In the genomic region with DNA sequence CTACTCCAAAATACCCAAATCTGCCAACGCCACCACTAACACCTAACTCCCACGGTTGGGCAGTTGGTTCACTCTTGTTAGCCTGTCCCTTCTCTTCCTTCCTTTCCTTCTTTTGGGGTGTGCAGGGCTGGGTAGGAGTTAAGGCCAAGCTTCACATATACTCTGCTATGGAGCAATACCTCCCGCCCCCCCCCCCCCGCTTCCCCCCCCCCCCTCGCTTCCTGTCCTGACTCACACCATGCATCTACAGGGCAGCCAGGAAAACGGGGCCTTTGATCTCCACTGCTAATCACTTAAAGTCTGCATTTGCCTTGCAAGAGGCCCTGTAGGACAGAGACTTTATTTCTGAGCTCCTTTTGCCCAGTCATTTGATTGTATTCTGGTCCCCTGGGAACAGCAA, we compare ENCODE assay signal across 30 mouse cellular contexts. TPM values are rescaled to one million over a fixed set of nuclear protein-coding genes. Genes with fewer than 3 reads are reported as not detected.
DNase-seq lines count a peak whose midpoint lies in the region; ATAC-seq and TF ChIP-seq lines count a peak whose summit lies in the region.
"Had no signal": no experiment of that assay in that cellular context is flagged by ENCODE, and none has a peak within 500 bp of the region (broad histone marks: within the 10 kb centered on the region; RNA-seq: fewer than 3 reads in every experiment).

No protein-coding gene starts in this region.

- intact Hi-C loops in left cerebral cortex, postnatal 14 days (cut with DNase I), result no loop called here

- H3K4me3 ChIP-seq in heart, embryonic 10.5 days, result no peak overlapping the region
- no peak overlapping the region for H3K4me3 ChIP-seq in liver, postnatal 0 days (ENCODE audit: low read depth, low read length)
- H3K4me3 ChIP-seq in CH12.LX (replicated peaks in 1 of 3; ENCODE audit: low read depth in 2 of 3, low read length in 2 of 3, poor library complexity in 1 of 3), result no peak overlapping the region
- H3K4me3 ChIP-seq: embryonic facial prominence, embryonic 15.5 days; forebrain, embryonic 10.5 days; hindbrain, embryonic 13.5 days; limb, embryonic 12.5 days; liver, embryonic 13.5 days; midbrain, embryonic 10.5 days had no signal

- in situ Hi-C loops in CH12.LX (cut with MboI; ENCODE audit: low pct_ligation_motif_present, low pct_unique_long_range_greater_than_20kb, low sequenced_read_pairs), result no loop called here

- no peak for TF ChIP-seq CTCF in liver, postnatal 0 days (IDR thresholded peaks at IDR 0.05; ENCODE audit: low read depth)
- TF ChIP-seq CTCF in CH12.LX (conservative IDR thresholded peaks at IDR 0.05 in 1 of 2, IDR thresholded peaks at IDR 0.05 in 1 of 2; ENCODE audit: low read depth in 2 of 2, low read length in 2 of 2), result no peak

- H3K36me3 ChIP-seq in heart, embryonic 10.5 days, result peaks cover 14% of the 10 kb centered on the region; the same call in 1 of the 2 replicates
- H3K36me3 ChIP-seq in liver, postnatal 0 days (replicated peaks; ENCODE audit: insufficient read depth, low read length), result peaks cover 17% of the 10 kb centered on the region
- H3K36me3 ChIP-seq in CH12.LX (replicated peaks in 1 of 2; ENCODE audit: control insufficient read depth in 1 of 2, insufficient read depth in 1 of 2, low read length in 1 of 2), result peaks cover 0 to 8% of the 10 kb centered on the region in 2 experiments
- H3K36me3 ChIP-seq: forebrain, embryonic 10.5 days had no signal

- no peak overlapping the region for H3K9ac ChIP-seq in liver, postnatal 0 days (replicated peaks)
- no peak overlapping the region for H3K9ac ChIP-seq in CH12.LX (ENCODE audit: insufficient read depth, low read depth)
- H3K9ac ChIP-seq: embryonic facial prominence, embryonic 15.5 days; forebrain, postnatal 0 days; hindbrain, embryonic 13.5 days; limb, embryonic 12.5 days; liver, embryonic 13.5 days had no signal

- DNase-seq in heart, embryonic 10.5 days (ENCODE audit: low spot score), result no peak
- no peak for DNase-seq in heart, adult 9 months (ENCODE audit: low spot score in 2 of 2)
- DNase-seq in liver, postnatal 0 days, result peak; percentile 25
- DNase-seq in liver, result no peak
- DNase-seq in CH12.LX (ENCODE audit: extremely low read depth), result peak; percentile 27
- DNase-seq in left cerebral cortex, postnatal 14 days (ENCODE audit: low spot score in 2 of 2), result no peak
- DNase-seq in spleen, postnatal 36 days (ENCODE audit: low spot score in 2 of 2), result no peak
- DNase-seq: adrenal gland, postnatal 25 days; B cell, adult 2 months; cerebellum, adult 11-12 months; forebrain, postnatal 0 days; heart, postnatal 10 days; kidney, adult 8-10 months; liver, embryonic 13.5 days; lung, postnatal 36 days; right cerebral cortex, postnatal 4 days; thymus, postnatal 25 days had no signal

- no peak overlapping the region for H3K4me2 ChIP-seq in liver, postnatal 0 days (ENCODE audit: low read depth, low read length)
- no peak overlapping the region for H3K4me2 ChIP-seq in CH12.LX (ENCODE audit: insufficient read depth, low read depth, poor library complexity, severe bottlenecking)
- H3K4me2 ChIP-seq: embryonic facial prominence, embryonic 15.5 days; hindbrain, embryonic 13.5 days; limb, embryonic 12.5 days; liver, embryonic 13.5 days had no signal

- ATAC-seq in liver, postnatal 0 days, result no peak
- peak; percentile 50 for ATAC-seq in megakaryocyte progenitor cell, adult 5-6 weeks (replicated peaks; ENCODE audit: poor library complexity)
- ATAC-seq: forebrain, postnatal 0 days had no signal

- H3K9me3 ChIP-seq in heart, embryonic 10.5 days, result no peaks in the 10 kb centered on the region
- H3K9me3 ChIP-seq in liver, postnatal 0 days (ENCODE audit: low read length), result no peaks in the 10 kb centered on the region
- no peaks in the 10 kb centered on the region for H3K9me3 ChIP-seq in CH12.LX (replicated peaks; ENCODE audit: low read length)
- H3K9me3 ChIP-seq: embryonic facial prominence, embryonic 15.5 days; forebrain, embryonic 10.5 days; hindbrain, embryonic 13.5 days; limb, embryonic 12.5 days; liver, embryonic 13.5 days; midbrain, embryonic 10.5 days had no signal

- no peaks in the 10 kb centered on the region for H3K79me2 ChIP-seq in CH12.LX (replicated peaks; ENCODE audit: control insufficient read depth, extremely low read depth, insufficient read depth, poor library complexity, severe bottlenecking)

- WGBS in heart, embryonic 10.5 days, result 43% methylated on average over 5 of the region's 6 CpGs
- 34% methylated on average over 3 of the region's 6 CpGs for WGBS in liver, postnatal 0 days (ENCODE audit: insufficient replicate concordance)

- no peaks in the 10 kb centered on the region for H3K27me3 ChIP-seq in heart, embryonic 10.5 days (ENCODE audit: insufficient read depth, poor library complexity, severe bottlenecking)
- no peaks in the 10 kb centered on the region for H3K27me3 ChIP-seq in liver, postnatal 0 days (ENCODE audit: insufficient read depth, low read length)
- H3K27me3 ChIP-seq in CH12.LX (replicated peaks), result no peaks in the 10 kb centered on the region
- H3K27me3 ChIP-seq: embryonic facial prominence, embryonic 15.5 days; hindbrain, embryonic 13.5 days; limb, embryonic 12.5 days; liver, embryonic 13.5 days had no signal

- H3K4me1 ChIP-seq in heart, embryonic 10.5 days, result peaks cover 24% of the 10 kb centered on the region
- no peaks in the 10 kb centered on the region for H3K4me1 ChIP-seq in liver, postnatal 0 days (ENCODE audit: insufficient read depth)
- H3K4me1 ChIP-seq in CH12.LX (ENCODE audit: control insufficient read depth in 1 of 2, insufficient read depth in 2 of 2), result peaks cover 3 to 23% of the 10 kb centered on the region in 2 experiments
- H3K4me1 ChIP-seq: embryonic facial prominence, embryonic 15.5 days; forebrain, embryonic 10.5 days; hindbrain, embryonic 13.5 days had no signal

- dilution Hi-C loops in CH12.LX (cut with MboI; ENCODE audit: extremely low pct_ligation_motif_present, extremely low pct_unique_long_range_greater_than_20kb, low sequenced_read_pairs), result no loop called here

- TF ChIP-seq RAD21 in CH12.LX (IDR thresholded peaks at IDR 0.05; ENCODE audit: low read depth, low read length), result no peak

- peak overlapping the region; percentile 29; the same call in 1 of the 2 replicates for H3K27ac ChIP-seq in heart, embryonic 10.5 days
- no peak overlapping the region for H3K27ac ChIP-seq in liver, postnatal 0 days (ENCODE audit: low read depth)
- H3K27ac ChIP-seq in CH12.LX (ENCODE audit: insufficient read depth, low read depth), result no peak overlapping the region
- H3K27ac ChIP-seq: embryonic facial prominence, embryonic 15.5 days; forebrain, embryonic 10.5 days; hindbrain, embryonic 13.5 days; limb, embryonic 12.5 days; liver, embryonic 13.5 days; midbrain, embryonic 10.5 days had no signal

- TF ChIP-seq POLR2A in CH12.LX (IDR thresholded peaks at IDR 0.05; ENCODE audit: low read depth, low read length), result no peak

- no peak for TF ChIP-seq EP300 in liver, postnatal 0 days (IDR thresholded peaks at IDR 0.05; ENCODE audit: low read depth)
- no peak for TF ChIP-seq EP300 in CH12.LX (IDR thresholded peaks at IDR 0.05; ENCODE audit: low read length)

TF ChIP-seq in CH12.LX, 34 proteins besides CTCF, POLR2A, EP300 and RAD21:
- TF ChIP-seq NRF1 (IDR thresholded peaks at IDR 0.05; ENCODE audit: low read depth, low read length), result no peak
- no peak for TF ChIP-seq MEF2A (IDR thresholded peaks at IDR 0.05; ENCODE audit: borderline replicate concordance, low read depth, low read length)
- no peak for TF ChIP-seq NELFE (IDR thresholded peaks at IDR 0.05; ENCODE audit: low read depth, low read length)
- TF ChIP-seq KAT2A (IDR thresholded peaks at IDR 0.05; ENCODE audit: insufficient replicate concordance, low read length), result no peak

RNA-seq across cellular contexts. Expression of a gene that starts 9.2 kb away (rescaled TPM):
- polyA plus RNA-seq in heart, embryonic 10.5 days (2016; fragmentation: Nextera tagmentation; extraction: Ambion mirVana), result 99.8 and 135 TPM in 2 replicates
- 13.0 and 13.5 TPM in 2 replicates for polyA plus RNA-seq in liver, postnatal 0 days (2015; fragmentation: Nextera tagmentation; extraction: Ambion mirVana)
- total RNA-seq in CH12.LX (2012; rRNA removed) (8.9 and 9.8 TPM in 2 replicates), CH12.LX (2014; rRNA removed) (40.3 and 45.7 TPM in 2 replicates)
- polyA plus RNA-seq in CH12.LX (2012; ENCODE audit: insufficient read length, low read depth), result 37.7 and 38.0 TPM in 2 replicates
- total RNA-seq in megakaryocyte progenitor cell, adult 5-6 weeks (2015), result 48.0 and 52.4 TPM in 2 replicates
- 78.9 and 80.5 TPM in 2 replicates for total RNA-seq in megakaryocyte progenitor cell, adult 5-6 weeks (2017)
- 10 to 100 TPM; 24.8 to 25.7 TPM for total RNA-seq in left cerebral cortex, postnatal 14 days (2021)

RNA-seq across cellular contexts. Expression of a gene that starts 47.7 kb away (rescaled TPM):
- polyA plus RNA-seq in heart, embryonic 10.5 days (2016; fragmentation: Nextera tagmentation; extraction: Ambion mirVana), result not detected in 2 replicates
- polyA plus RNA-seq in liver, postnatal 0 days (2015; fragmentation: Nextera tagmentation; extraction: Ambion mirVana), result 1.4 TPM in 1 of 2 replicates, not detected in the other
- total RNA-seq in CH12.LX (2012; rRNA removed) (not detected in 2 replicates), CH12.LX (2014; rRNA removed) (not detected in 2 replicates)
- polyA plus RNA-seq in CH12.LX (2012; ENCODE audit: insufficient read length, low read depth), result 1.5 and 2.1 TPM in 2 replicates
- not detected in 2 replicates for total RNA-seq in megakaryocyte progenitor cell, adult 5-6 weeks (2015)
- total RNA-seq in megakaryocyte progenitor cell, adult 5-6 weeks (2017), result not detected in 2 replicates
- total RNA-seq in left cerebral cortex, postnatal 14 days (2021), result 1 to 10 TPM in 1 of 2 experiments, not detected in 1; 3.4 TPM
- total RNA-seq: forebrain, postnatal 0 days; gastrocnemius, adult 18-20 months; heart, postnatal 10 days; layer of hippocampus, postnatal 14 days; monocyte, adult 5-6 weeks had no signal
- polyA plus RNA-seq: forebrain, embryonic 10.5 days; forebrain, postnatal 0 days; gonadal fat pad, adult 2 months; large intestine, adult 2 months; limb, embryonic 12.5 days; midbrain, embryonic 10.5 days; neural tube, embryonic 11.5 days; testis, adult 2 months had no signal

RNA-seq across cellular contexts. Expression of a gene that starts 53.7 kb away (rescaled TPM):
- 64.5 and 67.8 TPM in 2 replicates for polyA plus RNA-seq in heart, embryonic 10.5 days (2016; fragmentation: Nextera tagmentation; extraction: Ambion mirVana)
- 31.1 and 34.0 TPM in 2 replicates for polyA plus RNA-seq in liver, postnatal 0 days (2015; fragmentation: Nextera tagmentation; extraction: Ambion mirVana)
- total RNA-seq in CH12.LX (2012; rRNA removed), result 34.6 and 38.9 TPM in 2 replicates
- total RNA-seq in CH12.LX (2014; rRNA removed), result 57.7 and 66.4 TPM in 2 replicates
- polyA plus RNA-seq in CH12.LX (2012; ENCODE audit: insufficient read length, low read depth), result 52.6 and 54.6 TPM in 2 replicates
- total RNA-seq in megakaryocyte progenitor cell, adult 5-6 weeks (2015), result 33.3 and 41.2 TPM in 2 replicates
- 45.2 and 46.5 TPM in 2 replicates for total RNA-seq in megakaryocyte progenitor cell, adult 5-6 weeks (2017)
- 10 to 100 TPM; 35.4 to 36.1 TPM for total RNA-seq in left cerebral cortex, postnatal 14 days (2021)

RNA-seq across cellular contexts. Expression of a gene that starts 53.7 kb away (rescaled TPM):
- 726 and 840 TPM in 2 replicates for polyA plus RNA-seq in heart, embryonic 10.5 days (2016; fragmentation: Nextera tagmentation; extraction: Ambion mirVana)
- polyA plus RNA-seq in liver, postnatal 0 days (2015; fragmentation: Nextera tagmentation; extraction: Ambion mirVana), result 609 and 626 TPM in 2 replicates
- 2,286 and 2,418 TPM in 2 replicates for total RNA-seq in CH12.LX (2012; rRNA removed)
- total RNA-seq in CH12.LX (2014; rRNA removed), result 3,292 and 3,671 TPM in 2 replicates
- 1,001 and 1,107 TPM in 2 replicates for polyA plus RNA-seq in CH12.LX (2012; ENCODE audit: insufficient read length, low read depth)
- 3,199 and 3,213 TPM in 2 replicates for total RNA-seq in megakaryocyte progenitor cell, adult 5-6 weeks (2015)
- total RNA-seq in megakaryocyte progenitor cell, adult 5-6 weeks (2017), result 2,045 and 2,310 TPM in 2 replicates
- total RNA-seq in left cerebral cortex, postnatal 14 days (2021), result 100 to 1,000 TPM; 562 to 565 TPM

Comparison
In these comparisons a context has a peak if more than half of its experiments do, and no peak if none do; other contexts are left out.
1. DNase-seq: peak in liver, postnatal 0 days (single experiment) and CH12.LX (single experiment); none in heart, embryonic 10.5 days (single experiment), heart, adult 9 months (0 of 2), liver (single experiment), left cerebral cortex, postnatal 14 days (0 of 2) and spleen, postnatal 36 days (0 of 2).